Mouse (Mus musculus) cerebellum, postnatal 14 days (tissue): ENCODE results near the gene Slc12a7.
"Not testable (repeated sequence)": the region's sequence is repeated elsewhere in the genome, so short reads cannot be mapped to it uniquely, and the experiment has no call there.

Source experiments
- DNase-seq, 2 experiments: peaks; one replicate each; pipeline ENCODE4 v3.0.0; 2021; ENCODE audit warnings: mixed read lengths in 2 of 2

Slc12a7 gene

DNA sequence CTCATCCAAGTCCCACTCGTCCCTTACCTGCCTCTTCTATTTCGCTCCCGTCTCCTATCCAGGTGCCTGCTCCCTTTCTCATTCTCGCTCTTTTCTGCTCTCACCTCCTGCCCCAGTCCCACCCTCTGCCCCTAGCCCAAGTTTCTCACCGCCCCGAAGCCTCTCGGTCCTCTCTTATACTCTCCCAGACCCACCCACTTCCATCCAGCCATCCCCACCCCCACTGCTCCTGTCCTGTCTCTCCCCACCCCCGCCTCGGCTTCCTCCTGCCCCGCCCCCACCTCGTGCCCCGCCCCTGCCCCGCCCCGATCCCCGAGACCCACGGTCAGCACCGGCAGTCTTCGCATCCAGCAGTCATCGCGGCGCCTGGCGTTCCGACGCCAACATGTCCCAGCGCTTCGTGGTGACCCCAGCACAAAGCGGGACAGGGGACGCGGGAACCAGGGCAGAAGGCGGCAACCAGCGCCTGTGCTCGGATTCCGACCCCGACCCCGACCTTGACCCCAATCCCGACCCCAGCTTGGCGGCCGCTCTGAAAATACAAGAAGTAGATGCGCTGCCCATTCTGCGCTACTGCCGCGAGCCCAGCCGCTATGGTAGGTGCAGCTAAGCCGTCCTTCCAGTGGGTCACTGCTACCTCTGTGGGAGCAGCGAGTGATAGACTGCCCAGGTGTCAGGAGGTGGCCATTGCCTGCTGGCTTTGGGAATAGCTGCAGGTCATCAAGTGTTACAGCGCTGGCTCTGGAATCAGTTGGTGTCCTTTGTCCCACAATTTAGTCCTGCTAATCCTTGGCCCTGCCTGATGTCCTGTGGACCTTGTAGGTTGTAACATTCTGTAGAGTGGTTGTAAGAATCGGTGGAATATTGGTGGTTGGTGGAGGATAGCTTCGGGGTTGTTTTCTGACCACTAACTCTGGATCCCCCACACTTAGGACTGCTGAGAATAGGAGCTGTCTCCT lies at the start of gene Slc12a7:
Slc12a7 (plus strand) TSS at position 353 of the 959 bp plus-strand sequence.
- peak in 1 of 2 experiments; percentile 25 for DNase-seq

DNA sequence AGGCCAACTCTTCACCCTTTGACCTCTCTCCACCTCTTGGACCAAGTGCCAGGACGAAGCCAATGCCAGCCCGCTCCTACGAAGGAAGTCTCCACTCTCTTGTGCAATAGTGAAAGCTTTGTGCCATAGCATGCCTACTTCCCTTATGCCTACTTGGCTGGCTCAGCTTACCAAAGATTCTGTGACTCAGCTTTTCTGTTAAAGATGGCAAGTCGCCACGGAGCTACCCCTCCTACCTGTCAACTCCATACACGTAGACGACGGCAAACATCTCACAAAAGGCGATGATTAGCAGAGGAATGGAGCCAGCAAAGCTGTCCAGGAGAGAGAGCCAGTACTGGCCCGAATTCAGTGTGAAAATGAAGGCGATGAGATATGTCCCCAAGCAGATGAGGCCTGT lies 49.2 kb upstream of the Slc12a7 start:
- DNase-seq: peak; percentile 24 to 34

DNA sequence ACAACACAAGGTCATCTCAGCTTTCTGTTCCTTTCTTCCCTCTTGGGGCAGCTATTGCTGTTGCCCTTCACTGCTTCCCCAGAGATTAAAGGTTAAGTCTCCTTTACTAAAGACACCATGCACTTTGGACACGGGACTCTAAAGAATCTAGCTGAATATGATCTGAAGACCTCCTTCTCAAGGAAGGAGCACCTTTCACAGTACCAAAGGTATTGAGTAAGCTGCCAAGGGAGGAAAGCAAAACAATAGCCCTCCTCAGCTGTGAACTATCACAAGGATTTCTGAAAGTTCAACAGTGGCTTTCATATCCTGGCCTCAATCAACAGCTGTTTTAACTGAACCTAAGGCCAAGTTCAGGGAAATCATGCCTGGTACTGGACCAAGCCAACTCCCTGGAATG lies 48.5 kb upstream of the Slc12a7 start:
- DNase-seq: no peak

DNA sequence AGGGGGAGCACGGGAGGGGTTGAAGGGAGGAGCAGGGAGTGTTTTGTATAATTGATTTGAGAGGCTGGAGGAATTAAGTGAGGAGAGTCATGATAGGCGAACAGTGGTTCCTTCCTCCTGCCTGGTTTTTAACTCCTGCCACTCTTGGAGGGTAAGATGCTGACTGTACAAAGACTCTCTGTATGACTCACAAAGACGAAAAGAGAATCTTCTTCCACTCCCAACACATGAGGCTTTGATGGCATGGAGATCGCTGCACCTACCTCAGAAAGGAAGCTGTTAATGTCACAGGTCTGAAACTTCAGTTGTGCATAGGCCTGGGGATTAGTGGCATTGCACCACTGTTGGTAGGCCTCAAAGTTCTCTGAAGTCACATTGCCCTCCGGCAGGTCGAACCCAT lies 47.4 kb upstream of the Slc12a7 start:
- DNase-seq: no peak

DNA sequence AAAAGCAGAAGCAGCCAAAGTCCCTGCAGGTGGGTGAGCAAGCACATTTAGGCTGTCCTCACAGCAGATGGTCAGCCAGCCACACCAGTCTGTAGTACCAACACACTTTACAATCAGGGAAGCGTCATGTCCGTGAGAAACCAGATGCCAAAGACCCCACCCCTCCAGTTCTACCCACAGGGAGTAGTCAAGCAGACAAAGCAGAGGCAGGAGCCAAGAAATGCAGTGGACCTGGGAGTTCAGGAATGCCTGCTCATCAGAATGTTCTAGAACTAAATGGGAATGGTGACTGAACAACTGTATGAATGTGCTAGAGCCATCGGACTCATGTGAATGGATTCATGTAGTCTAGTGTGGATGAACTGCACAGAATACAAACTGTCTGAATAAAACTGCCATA lies 45.3 kb upstream of the Slc12a7 start:
- DNase-seq: no peak

DNA sequence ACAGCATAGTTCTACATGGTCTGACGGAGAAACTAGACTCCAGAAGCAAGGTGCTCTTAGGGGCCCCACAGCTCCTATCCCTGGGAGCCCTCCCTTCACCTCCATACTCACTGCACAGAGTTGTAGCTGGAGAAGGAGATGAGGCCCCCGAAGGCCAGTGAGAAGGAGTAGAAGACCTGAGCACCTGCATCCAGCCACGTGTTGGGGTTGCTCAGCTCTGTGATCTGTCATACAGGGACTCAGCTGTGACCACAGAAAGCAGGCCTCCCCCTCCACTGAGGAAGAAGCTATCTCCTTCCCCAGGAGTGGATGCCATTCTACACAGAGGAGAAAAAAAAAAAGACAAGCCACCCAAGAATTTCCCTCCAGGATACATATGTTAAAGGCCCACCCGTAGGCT lies 44.0 kb upstream of the Slc12a7 start:
- no peak for DNase-seq

DNA sequence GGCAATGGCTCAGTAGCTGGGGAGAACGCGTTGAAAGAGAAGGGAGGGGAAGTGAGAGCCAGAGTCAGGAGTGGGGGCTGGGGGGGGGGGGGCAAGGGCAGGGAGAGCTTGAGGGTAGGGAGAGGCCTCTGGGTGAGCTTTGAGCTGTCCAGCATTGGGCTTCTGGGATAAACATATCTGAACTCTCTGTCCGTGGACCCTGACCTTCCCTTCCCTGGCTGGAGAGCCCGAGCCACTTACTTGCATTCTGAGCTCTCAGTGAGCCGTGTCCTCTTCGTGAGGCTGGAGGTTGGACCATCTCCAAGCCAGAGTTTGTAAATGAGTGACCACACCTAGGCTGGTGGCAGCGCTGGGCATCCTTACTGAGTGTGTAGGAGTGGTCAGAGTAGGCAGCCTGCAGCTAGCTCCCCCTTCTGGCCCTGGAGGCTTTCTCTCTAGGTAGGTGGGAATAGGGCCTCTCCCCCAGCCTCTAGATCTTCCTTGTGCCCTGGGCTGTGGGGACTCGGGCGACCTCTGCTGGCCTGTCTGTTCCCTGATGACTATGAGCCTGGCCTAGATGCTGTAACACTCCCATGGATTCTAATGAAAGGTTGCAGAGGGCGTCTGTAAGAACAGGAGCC lies 40.5 kb upstream of the Slc12a7 start:
- DNase-seq: peak; percentile 72 to 80

DNA sequence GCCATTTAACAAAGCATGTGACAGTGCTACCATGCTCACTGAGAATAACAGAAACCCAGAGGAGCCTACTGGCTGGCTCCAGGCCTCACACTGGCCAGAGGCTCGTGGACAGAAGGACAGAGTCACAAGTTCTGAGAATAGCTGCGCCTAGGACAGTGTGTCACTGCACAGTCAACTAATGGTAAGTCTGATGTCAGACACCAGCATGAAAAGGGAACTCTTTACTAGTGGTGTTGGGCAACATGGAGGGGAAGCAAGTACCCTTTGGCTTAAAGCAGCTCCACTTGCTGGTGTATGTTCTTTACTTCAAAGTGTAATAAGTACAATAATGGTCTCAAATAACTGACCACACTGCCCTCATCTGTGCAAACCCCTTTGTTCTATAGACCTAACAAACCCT lies 39.6 kb upstream of the Slc12a7 start:
- no peak for DNase-seq

DNA sequence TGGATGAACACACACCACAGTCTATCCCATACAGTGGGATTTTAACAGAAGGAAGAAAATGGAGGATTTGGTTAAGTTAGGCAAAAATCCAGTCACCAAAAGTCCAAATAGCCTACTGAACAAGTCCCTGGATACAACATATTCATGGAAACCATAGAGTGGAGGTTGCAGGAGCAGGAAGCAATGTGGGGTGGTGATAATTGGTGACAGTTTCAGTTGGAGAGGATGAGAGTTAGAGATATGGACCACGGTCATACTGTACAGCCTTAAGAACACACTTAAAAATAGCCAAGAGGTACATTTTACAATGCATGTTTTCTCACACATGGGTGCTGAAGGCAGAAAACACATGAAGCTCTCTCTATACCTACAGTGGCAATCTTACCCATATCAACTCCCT lies 37.9 kb upstream of the Slc12a7 start:
- DNase-seq: no peak

DNA sequence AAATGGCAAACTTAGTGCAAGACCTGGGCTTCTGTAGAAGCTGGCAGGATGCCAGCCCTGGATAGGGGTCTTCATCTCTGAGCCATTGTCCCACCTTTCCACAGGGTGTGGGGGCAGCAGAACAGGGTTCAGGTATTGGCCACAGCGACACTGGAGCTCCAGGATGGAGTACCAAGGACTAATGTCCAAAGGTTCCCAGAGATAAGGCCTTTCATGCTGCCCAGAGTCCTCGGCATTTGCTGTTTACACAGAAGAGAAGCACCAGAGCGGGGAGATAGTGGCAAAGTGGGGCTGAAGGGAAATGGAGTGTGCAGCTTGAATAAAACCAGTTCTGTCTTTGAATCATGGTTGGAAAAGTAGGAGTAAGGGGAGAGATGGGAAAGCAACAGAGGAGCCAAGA lies 36.4 kb upstream of the Slc12a7 start:
- no peak for DNase-seq

DNA sequence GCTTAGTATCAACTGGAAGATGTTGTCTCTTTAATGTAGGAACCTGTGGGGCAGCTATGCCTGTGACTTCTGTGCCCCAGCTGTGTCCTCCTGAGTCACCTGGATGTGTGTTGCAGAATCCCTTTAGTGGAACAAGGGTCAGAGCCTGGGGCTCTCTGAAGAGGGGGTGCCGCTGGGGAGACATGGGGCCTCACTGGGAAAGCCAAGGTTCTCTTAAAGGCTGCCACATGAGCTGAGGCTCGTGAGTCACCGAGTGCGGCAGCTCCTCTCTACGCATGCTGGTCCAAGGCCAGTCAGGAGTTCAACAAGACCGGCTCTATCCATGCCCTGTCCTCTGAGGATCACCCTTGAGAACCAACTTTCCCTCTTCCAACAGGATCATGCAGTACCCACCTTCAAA lies 33.2 kb upstream of the Slc12a7 start:
- DNase-seq: no peak

DNA sequence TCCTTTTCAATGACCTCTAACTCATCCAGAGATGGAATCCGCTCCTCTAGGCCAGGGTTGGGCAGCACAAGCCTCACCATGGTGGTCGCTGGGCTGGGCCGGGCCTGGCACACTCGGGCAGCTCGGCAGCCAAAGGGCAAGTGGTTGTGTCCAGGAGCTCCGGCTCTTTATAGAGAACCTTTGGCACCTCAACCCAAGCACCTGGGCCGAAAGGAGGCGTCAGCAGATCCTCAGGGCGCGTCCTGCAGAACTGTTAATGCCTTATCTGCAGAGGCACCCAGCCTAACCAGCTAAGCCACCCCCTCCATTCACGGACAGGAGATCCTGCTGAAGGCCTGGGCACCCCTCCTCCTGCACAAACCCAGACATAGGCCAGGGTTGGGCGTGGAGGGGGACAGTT lies 32.3 kb upstream of the Slc12a7 start:
- DNase-seq: no peak

DNA sequence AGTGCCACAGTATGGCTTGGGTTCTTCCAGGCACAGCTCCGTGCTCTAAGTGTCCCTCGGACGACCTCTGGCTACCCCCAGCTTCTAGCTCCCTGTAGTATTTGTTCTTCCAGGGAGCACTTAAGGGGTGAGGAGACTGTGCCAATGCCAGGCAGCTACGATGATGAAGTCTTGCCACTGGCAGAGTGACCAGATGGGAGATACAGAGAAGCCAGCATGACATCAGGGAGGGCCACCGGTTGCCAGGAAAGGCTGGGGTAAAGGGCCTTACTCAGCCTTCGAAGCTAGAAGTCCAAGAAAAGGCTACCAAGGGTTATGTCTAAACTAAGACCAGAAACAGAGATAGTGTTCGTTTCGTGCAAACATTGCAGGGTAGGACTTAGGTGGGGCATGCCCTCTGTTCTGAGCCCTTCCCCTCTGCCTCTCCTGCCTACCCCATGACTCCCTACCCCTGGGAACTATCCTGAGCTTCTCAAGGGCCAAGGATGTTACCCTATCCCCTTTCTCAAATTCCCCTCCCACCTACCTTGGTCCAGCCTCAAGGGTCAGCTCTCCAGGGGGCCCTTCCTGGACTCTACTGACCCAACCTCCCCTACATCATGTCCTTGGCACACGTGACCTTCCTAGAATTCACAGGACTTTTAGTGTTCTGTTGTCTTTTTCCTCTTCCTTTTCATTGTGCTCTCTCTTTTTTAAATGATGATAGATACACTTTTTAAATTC lies 31.6 kb upstream of the Slc12a7 start:
- DNase-seq: peak; percentile 50 to 56

DNA sequence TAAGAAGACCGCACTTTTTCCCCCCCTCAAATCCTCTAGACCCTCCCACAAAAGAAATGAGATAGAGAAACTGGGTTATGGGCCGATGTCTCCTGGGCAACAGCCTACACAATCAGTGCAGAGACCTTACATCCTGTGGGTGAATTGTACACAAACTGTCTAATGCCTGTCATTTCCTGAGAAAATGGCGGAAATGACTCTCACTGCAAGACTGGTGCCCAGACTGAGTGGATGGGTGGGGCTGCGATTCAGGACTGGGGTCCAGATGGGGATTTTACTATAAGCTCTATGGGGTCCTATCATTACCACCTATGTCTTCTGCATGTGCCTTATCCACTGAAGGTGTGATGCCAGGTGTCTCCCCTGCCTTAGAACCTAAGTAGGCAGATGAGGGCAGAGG lies 30.1 kb upstream of the Slc12a7 start:
- no peak for DNase-seq

DNA sequence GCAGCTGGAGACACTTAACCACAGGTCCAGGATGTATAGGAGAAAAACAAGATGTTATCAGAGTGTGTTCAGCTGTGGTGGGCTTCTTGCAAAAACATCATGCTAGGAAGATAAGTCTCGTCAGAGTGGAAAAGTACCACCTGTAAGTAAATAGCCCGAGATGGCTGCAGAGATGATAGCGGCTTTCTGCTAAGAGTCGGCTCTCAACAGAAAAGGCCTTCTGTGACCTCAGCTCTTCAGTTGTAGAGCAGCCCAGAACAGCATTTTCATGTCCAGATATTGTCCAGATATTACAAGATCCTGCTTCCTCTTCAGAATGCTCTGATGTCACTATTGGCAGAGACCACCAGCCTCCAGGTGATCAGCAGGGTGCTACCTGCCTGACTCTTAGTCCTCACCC lies 29.4 kb upstream of the Slc12a7 start:
- not testable (repeated sequence) for DNase-seq

DNA sequence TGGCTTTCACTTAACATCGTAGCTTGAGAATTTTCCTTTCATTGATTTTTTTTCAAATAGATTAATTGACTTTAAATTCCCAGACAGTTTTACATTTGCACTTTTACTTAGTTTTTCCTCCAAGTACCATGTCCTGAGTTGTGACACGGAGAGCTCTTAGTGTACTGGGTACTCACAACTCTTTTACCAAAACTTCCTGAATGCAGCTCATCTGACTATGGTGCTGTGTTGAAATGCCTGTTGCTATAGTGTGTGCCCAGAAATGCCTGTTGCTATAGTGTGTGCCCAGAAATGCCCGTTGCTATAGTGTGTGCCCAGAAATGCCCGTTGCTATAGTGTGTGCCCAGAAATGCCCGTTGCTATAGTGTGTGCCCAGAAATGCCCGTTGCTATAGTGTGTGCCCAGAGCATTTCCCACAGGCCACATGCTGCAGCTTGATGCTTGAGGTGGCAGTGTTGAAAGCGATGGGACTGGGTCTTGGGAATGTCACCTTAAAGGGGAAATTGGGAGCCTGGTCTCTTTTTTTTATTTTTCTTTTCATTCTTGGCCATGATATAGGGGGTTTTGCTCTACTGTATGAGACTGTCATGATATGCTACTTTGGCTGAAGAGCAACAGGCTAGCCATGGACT lies 28.1 kb upstream of the Slc12a7 start, which contains the start of gene Slc6a19:
Slc6a19 (minus strand) TSS at position 172 of the 632 bp plus-strand sequence.
- no peak for DNase-seq

DNA sequence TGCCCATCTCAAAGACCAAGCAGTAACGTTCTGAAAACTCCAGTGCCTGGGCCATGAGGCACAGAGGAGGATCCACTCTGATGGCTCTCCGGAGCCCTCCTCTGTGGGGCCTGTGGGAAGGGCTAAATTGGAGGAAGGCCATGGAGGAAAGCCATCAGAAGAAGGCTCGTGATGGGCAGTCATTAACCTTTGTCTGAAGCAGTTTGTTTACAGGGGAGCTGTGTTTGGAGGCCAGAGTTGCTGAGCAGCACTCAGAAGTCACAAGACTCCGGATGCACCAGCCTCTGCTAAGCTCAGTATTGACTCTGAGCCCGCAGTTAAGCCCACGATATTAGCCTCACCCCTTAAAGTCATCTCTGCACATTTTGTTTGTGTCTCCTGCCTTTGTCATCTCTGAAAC lies 23.4 kb upstream of the Slc12a7 start:
- no peak for DNase-seq

DNA sequence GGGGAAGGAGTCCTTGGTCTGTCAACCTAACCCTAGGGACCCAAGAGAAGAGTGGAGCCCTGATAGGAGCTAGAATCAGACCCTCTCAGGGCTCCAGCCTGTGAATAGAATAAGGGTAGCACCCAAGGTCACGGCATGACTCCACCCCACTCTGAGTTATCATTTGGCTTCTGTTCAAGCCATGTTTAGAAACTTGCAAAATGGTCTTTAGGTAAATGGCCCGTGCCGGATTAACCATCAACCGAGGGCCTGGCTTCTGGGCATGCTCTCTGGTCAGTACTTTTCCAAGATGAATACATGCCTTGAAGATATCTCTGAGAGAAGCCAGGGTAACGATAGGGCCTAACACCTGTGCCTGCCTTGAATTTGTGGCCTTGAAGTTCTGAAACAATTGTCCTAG lies 21.7 kb upstream of the Slc12a7 start:
- DNase-seq: no peak

DNA sequence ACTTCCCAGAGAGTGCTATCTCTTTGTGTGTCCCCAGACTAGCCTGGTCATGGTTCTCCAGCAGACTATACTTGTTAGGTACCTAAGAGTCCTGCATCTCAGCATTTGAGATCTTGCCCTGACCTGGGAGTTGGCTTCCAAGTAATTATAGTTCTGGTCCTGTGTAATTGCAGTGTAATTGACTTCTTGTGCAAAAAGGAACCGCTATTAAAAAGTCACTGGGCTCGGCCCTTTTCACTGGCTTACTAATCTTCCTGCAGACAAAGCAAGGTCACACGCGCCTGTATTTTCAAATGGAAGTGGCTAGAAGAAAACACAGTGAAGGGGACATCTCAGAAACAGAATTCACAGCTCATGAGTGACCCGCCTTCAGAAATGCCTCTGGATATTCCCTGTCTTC lies 21.1 kb upstream of the Slc12a7 start:
- no peak for DNase-seq

DNA sequence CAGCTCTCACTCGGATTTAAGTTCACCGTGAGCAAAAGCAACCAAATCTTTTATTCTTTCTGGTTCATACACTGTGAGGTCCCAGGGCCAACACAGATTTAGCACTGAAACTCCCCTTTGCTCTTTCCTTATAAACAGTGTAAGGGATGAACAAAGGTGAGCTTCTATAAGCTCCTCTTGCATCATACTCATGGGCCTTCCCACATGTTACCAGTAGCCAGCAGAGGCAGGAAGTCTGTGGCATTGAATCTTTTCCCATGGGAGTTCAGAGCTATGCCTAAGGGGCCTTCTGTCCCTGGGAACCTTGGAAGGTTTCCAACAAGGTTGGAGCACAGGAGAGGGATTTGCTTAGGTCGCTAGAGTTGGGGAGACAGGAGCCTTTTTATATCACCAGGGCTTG lies 20.7 kb upstream of the Slc12a7 start:
- DNase-seq: no peak

DNA sequence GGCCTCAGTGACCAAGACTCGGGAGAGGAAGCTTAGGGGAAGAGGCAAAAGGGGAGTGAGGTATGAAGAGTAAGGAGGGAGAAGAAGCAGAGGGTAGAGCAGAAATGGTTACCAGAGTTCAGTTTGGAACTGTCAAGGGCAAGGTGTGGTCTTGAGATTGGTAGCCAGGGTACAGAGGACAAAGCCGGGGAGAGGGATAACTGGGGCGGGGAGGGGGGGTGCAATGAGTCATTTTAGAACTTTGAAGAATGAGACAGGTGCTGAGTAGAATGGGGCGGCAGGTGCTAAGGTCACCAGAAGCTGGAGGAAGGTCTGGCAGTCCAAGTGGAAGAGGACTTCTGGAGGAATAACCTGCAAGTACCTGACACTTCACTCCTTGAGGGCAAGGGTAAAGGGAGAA lies 19.7 kb upstream of the Slc12a7 start:
- no peak for DNase-seq

DNA sequence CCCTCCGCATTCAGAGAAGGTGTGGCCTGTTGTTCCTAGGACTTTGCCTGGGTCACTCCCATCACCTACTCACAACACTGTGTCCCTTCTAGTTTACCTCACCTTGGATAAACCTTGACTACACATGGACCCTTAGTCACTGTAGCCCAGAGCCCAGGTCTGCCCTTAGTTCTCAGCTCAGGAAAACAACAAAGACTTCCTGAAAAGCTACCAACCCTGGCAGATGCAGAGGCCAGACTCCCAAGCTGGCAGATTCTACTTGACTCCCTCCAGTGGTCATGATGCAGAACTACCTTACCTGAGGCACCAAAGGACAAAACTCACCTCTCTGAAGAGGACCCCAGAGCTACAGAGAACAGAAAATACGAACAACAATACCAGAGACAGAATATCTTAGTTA lies 18.9 kb upstream of the Slc12a7 start:
- DNase-seq: peak in 1 of 2 experiments; percentile 19

DNA sequence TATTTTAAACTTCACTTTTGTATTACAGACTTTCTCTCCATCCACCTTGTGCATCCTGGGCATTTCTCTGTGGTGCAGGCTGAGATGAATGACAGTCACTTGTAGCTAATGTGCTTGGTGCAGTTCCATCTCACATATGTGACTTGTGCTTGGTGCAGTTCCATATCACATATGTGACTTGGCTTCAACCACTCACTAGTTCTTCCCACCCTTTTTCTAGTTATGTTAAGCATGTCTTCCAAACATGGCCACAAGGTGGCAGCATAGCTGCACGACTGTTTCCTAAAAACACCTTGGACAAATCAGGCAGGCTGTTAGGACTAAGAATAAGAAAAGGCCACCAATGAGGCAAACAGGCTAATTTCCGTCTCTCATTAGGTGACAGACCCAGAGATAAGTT lies 14.7 kb upstream of the Slc12a7 start:
- peak; percentile 91 to 93 for DNase-seq
